Comparison of ENCODE assay signal across 9 mouse cellular contexts in genomic region chr11:16871120-16871519, GRCm38 (mm10).
DNase-seq lines count a peak whose midpoint lies in the region; ATAC-seq and TF ChIP-seq lines count a peak whose summit lies in the region.
"Had no signal": no experiment of that assay in that cellular context is flagged by ENCODE, and none has a peak within 500 bp of the region (broad histone marks: within the 10 kb centered on the region; RNA-seq: fewer than 3 reads in every experiment).

No protein-coding gene starts in this region.

- ATAC-seq in liver, embryonic 12.5 days: no peak

- no peaks in the 10 kb centered on the region for H3K36me3 ChIP-seq in liver, embryonic 12.5 days
- no peaks in the 10 kb centered on the region; the same call in none of the 2 replicates for H3K36me3 ChIP-seq in kidney, adult 2 months (ENCODE audit: control insufficient read depth, insufficient read depth, low read length)

- H3K27me3 ChIP-seq in liver, embryonic 12.5 days (replicated peaks): no peaks in the 10 kb centered on the region
- no peaks in the 10 kb centered on the region for H3K27me3 ChIP-seq in kidney, adult 2 months (replicated peaks; ENCODE audit: control insufficient read depth, insufficient read depth, low read length)
- H3K27me3 ChIP-seq: limb, embryonic 15.5 days had no signal

- H3K4me1 ChIP-seq in liver, embryonic 12.5 days: no peaks in the 10 kb centered on the region
- H3K4me1 ChIP-seq in kidney, adult 2 months (ENCODE audit: control insufficient read depth, insufficient read depth, low read length): no peaks in the 10 kb centered on the region

- H3K9ac ChIP-seq in liver, embryonic 12.5 days: no peak overlapping the region
- H3K9ac ChIP-seq: limb, embryonic 15.5 days had no signal

- H3K4me3 ChIP-seq in liver, embryonic 12.5 days: no peak overlapping the region
- H3K4me3 ChIP-seq in kidney, adult 2 months (ENCODE audit: insufficient read depth, low read depth, low read length): no peak overlapping the region
- H3K4me3 ChIP-seq: limb, embryonic 15.5 days had no signal

- no peak overlapping the region for H3K4me2 ChIP-seq in liver, embryonic 12.5 days
- H3K4me2 ChIP-seq: limb, embryonic 15.5 days had no signal

- H3K27ac ChIP-seq in liver, embryonic 12.5 days: no peak overlapping the region
- H3K27ac ChIP-seq in kidney, adult 2 months (ENCODE audit: insufficient read depth, low read depth, low read length): no peak overlapping the region
- H3K27ac ChIP-seq: limb, embryonic 15.5 days had no signal

- DNase-seq in liver: peak; percentile 58
- DNase-seq in NIH3T3 (ENCODE audit: low read depth): peak; percentile 30
- peak; percentile 82 to 85 for DNase-seq in cerebellum, postnatal 10 days
- peak; percentile 82 for DNase-seq in kidney, adult 2 months
- peak; percentile 68 for DNase-seq in lung, postnatal 14 days
- peak; percentile 51 to 57 for DNase-seq in thymus, postnatal 36 days
- no peak for DNase-seq in layer of hippocampus, adult 9-10 months (ENCODE audit: low spot score)

- no peaks in the 10 kb centered on the region for H3K9me3 ChIP-seq in liver, embryonic 12.5 days (replicated peaks)
- H3K9me3 ChIP-seq: limb, embryonic 15.5 days had no signal

- WGBS in liver, embryonic 12.5 days (ENCODE audit: insufficient replicate concordance): 58% methylated on average over 5 of the region's 5 CpGs
- 63% methylated on average over 5 of the region's 5 CpGs for WGBS in kidney, adult 2 months

- TF ChIP-seq POLR2A in kidney, adult 2 months (IDR thresholded peaks at IDR 0.05; ENCODE audit: low read depth, low read length): no peak

- TF ChIP-seq CTCF in kidney, adult 2 months (conservative IDR thresholded peaks at IDR 0.05; ENCODE audit: insufficient read depth, insufficient read length, low read depth, low read length): peak; percentile 70
